Mouse (Mus musculus) cerebellum, adult 2 months (tissue): ENCODE results near the gene Rpl23. TPM values are rescaled to one million over a fixed set of nuclear protein-coding genes. Genes with fewer than 3 reads are reported as not detected.
A peak's percentile ranks its signal among the peaks of the same experiment; 100 is the strongest.
"Not testable (repeated sequence)": the region's sequence is repeated elsewhere in the genome, so short reads cannot be mapped to it uniquely, and the experiment has no call there.

ENCODE experiments used
- DNase-seq, 2 experiments: peaks; one replicate each; pipeline ENCODE4 v3.0.0; 2021
- H3K27ac ChIP-seq: fragments of 200-500 bp; 2 replicates; pipeline ENCODE4 v1.5.1; 2012; ENCODE audit warnings: low read length, control low read depth, inconsistent platforms; ENCODE audit not compliant: insufficient read depth
- H3K27me3 ChIP-seq: fragments of 200-500 bp; 2 replicates; pipeline ENCODE4 v1.6.1; 2012; ENCODE audit warnings: inconsistent platforms, mild to moderate bottlenecking, low read length, moderate library complexity; ENCODE audit not compliant: control insufficient read depth, insufficient read depth
- H3K4me1 ChIP-seq: fragments of 200-500 bp; 2 replicates; pipeline ENCODE4 v1.6.1; 2011; ENCODE audit warnings: low read length; ENCODE audit not compliant: control insufficient read depth, insufficient read depth
- H3K4me3 ChIP-seq: fragments of 200-500 bp; replicated peaks from 2 replicates; pipeline ENCODE3; 2011; ENCODE audit warnings: mild to moderate bottlenecking, low read depth, low read length, control low read depth; ENCODE audit not compliant: insufficient read depth
- CTCF ChIP-seq: fragments of 200-500 bp; IDR thresholded peaks from 2 replicates; pipeline ENCODE4 v1.5.1; 2011; ENCODE audit warnings: low read depth, mild to moderate bottlenecking, control low read depth, low read length, moderate library complexity, borderline replicate concordance; ENCODE audit not compliant: insufficient read depth
- POLR2A ChIP-seq: fragments of 200-500 bp; IDR thresholded peaks from 2 replicates; pipeline ENCODE4 v1.6.1; 2011; ENCODE audit warnings: low read length, control low read depth, borderline replicate concordance; ENCODE audit not compliant: insufficient read depth
- WGBS: fragments of 180-500 bp; shearing (Covaris S2); methylation state at CpG from one replicate; pipeline ENCODE4 v1.1.7; 2018; 5-methylcytosine and 5-hydroxymethylcytosine counted together
- polyA plus RNA-seq: library from polyadenylated mRNA; depleted of rRNA; stranded (reverse); fragments of >200 nt; gene quantifications from 2 replicates; pipeline ENCODE4 v1.2.3, GENCODE M21; 2012

Rpl23 gene
- polyA plus RNA-seq, 1 experiment = 281 TPM

DNA sequence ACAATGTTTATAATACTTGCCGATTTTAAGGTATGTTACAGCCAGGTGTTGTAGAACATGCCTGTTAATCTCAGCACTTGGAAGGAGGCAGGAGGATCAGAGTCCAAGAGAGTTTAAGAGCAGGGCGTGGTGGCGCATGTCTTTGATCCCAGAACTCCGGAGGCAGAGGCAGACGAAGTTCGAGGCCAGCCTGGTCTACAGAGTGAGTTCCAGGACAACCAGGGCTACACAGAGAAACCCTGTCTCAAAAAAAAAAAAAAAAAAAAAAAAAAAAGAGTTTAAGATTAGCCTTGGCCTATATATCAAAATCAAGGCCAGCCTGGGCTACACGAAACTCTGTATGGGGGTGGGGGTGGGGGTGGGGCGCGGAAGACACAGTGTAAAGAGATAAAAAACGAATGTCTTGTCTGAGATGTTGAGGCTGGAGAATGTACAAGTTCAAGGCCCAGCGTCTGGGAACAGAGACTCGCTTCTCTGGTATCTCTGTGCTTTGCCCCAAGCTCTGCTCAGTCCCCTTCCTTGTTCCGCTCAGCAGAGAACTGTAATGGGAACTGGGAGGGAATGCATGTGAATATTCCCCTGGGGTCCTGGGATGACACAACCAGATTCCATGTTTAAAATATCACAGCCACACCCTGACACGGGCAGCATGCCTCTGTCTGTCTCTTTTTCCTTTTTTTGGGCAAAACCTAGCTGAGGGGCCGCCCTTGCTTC lies 15.3 kb upstream of the Rpl23 start:
- Histone ChIP-seq H3K4me1 (peaks cover 11% of the 10 kb centered on the region; the same call in 1 of the 2 replicates), H3K27me3 (no peaks in the 10 kb centered on the region), H3K27ac (no peak overlapping the region), H3K4me3 (no peak overlapping the region)
- 69% methylated on average over 15 of the region's 15 CpGs for WGBS
- DNase-seq = peak in 1 of 2 experiments; percentile 11
- TF ChIP-seq CTCF (no peak), POLR2A (no peak)

DNA sequence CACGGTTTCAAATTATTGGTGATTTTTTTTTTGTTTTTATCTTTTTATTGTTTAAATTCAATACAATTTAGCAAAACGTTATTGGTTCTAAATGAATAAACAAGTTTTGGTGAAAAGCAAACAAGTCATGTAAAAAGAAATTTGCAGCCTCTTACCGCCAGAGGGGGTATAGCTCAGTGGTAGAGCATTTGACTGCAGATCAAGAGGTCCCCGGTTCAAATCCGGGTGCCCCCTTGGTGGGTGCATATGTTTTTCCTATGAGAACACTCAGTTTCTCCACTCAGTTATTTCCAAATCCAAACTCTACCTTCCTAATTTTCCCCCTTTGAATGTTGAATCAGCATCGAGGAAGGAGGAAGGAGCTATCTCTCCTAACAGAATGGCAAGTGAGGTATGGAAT lies 14.7 kb upstream of the Rpl23 start:
- Histone ChIP-seq H3K27ac (no peak overlapping the region), H3K4me3 (no peak overlapping the region)
- 3% methylated on average over 6 of the region's 6 CpGs for WGBS

DNA sequence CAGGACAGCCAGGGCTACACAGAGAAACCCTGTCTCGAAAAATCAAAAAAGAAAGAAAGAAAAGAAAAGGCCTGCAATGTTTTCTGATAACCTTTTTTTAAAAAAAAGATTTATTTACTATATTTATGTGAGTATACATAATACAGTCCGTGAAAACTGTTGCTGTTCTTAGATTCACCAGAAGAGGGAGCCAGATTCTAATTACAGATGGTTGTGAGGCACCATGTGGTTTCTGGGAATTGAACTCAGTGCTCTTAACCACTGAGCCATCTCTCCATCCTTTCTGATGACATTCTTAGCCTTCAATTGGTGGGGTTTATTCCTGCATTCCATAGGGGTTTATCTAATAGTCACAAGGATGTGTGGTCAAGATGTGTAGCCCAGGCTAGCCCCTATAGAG lies 10.9 kb upstream of the Rpl23 start:
- Histone ChIP-seq H3K4me3 (no peak overlapping the region), H3K27ac (no peak overlapping the region), H3K27me3 (no peaks in the 10 kb centered on the region), H3K4me1 (no peaks in the 10 kb centered on the region)
- TF ChIP-seq POLR2A (no peak), CTCF (peak; percentile 40; the same call in 1 of the 2 replicates)
- WGBS = 1% methylated on average over 2 of the region's 2 CpGs
- DNase-seq = peak in 1 of 2 experiments; percentile 61

More for the DNA sequence above, 14.7 kb upstream of the Rpl23 start:
- no peaks in the 10 kb centered on the region for H3K27me3 ChIP-seq
- TF ChIP-seq POLR2A (no peak), CTCF (no peak)
- peaks cover 8% of the 10 kb centered on the region; the same call in 1 of the 2 replicates for H3K4me1 ChIP-seq
- DNase-seq = peak; percentile 78 to 83

DNA sequence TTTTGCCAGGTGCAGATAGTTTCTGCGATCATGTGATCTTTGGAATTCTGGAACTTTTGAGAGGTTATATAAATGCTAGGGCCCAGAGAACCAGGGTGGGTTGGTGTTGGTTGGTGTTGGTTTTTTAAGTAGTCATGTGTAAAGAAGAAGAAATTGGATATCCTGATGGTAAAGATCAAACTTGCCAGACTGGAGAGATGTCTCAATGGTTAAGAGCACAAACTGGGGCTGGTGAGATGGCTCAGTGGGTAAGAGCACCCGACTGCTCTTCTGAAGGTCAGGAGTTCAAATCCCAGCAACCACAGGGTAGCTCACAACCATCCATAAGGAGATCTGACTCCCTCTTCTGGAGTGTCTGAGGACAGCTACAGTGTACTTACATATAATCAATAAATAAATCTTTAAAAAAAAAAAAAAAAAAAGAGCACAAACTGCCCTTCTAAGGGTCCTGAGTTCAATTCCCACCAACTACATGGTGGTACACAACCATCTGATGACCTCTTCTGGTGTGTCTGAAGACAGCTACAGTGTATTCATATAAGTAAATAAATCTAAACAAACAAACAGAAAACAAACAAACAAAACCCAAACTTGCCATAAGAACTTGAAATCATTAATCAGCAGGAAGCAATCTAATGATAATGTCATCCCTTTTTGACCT lies 8.7 kb upstream of the Rpl23 start:
- WGBS = 68% methylated on average over 2 of the region's 2 CpGs
- DNase-seq, H3K27me3 ChIP-seq, H3K27ac ChIP-seq, H3K4me3 ChIP-seq, H3K4me1 ChIP-seq: not testable (repeated sequence)

DNA sequence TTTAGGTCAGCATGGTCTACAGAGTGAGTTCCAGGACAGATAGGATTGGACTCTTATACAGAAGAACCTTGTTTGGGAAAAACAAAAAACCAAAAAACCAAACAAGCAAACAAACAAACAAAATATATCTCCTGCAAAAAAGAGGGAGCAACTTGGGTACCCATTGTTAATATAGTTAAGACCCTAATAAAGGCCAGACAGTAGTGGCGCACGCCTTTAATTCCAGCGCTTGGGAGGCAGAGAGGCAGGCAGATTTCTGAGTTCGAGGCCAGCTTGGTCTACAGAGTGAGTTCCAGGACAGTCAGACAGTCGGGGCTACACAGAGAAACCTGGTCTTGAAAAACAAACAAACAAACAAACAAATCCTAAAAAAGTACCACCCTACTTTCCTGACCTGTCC lies 7.5 kb upstream of the Rpl23 start:
- no peak for DNase-seq
- Histone ChIP-seq H3K27ac (no peak overlapping the region), H3K4me1 (no peaks in the 10 kb centered on the region), H3K4me3 (no peak overlapping the region), H3K27me3 (no peaks in the 10 kb centered on the region)
- no peak for TF ChIP-seq CTCF
- 86% methylated on average over 5 of the region's 5 CpGs for WGBS

DNA sequence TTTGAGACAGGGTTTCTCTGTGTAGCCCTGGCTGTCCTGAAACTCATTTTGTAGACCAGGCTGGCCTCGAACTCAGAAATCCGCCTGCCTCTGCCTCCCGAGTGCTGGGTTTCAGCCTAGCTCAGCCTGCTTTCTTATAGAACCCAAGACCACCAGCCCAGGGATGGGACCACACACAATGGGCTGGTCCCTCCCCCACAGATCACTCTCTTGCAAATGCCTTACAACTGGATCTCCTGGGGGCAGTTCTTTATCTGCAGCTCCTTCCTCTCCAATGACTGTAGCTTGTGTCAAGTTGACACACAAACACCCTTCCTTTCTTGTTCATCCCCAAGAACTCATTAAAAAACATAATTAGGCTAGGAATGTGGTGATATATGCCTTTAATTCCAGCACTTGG lies 5.7 kb upstream of the Rpl23 start:
- H3K27ac ChIP-seq = no peak overlapping the region
- H3K4me1 ChIP-seq = no peaks in the 10 kb centered on the region
- H3K4me3 ChIP-seq = no peak overlapping the region
- no peaks in the 10 kb centered on the region for H3K27me3 ChIP-seq
- 89% methylated on average over 3 of the region's 3 CpGs for WGBS
- TF ChIP-seq POLR2A = no peak
- TF ChIP-seq CTCF = no peak
- DNase-seq = no peak

DNA sequence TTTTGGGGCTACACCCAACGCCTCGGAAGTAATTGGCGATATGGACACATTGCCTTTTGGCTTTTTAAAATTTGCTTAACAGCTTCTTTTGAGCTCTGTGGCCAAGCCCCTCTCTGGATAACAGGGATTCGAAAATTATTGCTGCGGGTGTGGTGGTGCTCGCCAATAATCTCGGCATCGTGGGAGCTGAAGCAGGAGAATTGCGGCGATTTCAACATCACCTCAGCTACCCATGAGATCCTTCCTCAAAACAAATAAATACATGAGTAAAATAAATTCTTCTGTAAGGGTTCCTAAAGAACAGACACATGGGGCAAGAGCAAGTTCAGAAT lies 293 bp upstream of the Rpl23 start:
- Histone ChIP-seq H3K27me3 (no peaks in the 10 kb centered on the region), H3K27ac (peak overlapping the region; percentile 46; the same call in 1 of the 2 replicates), H3K4me1 (no peaks in the 10 kb centered on the region), H3K4me3 (peak overlapping the region; percentile 69)
- DNase-seq = no peak
- TF ChIP-seq POLR2A = no peak
- no peak for TF ChIP-seq CTCF
- under 1% methylated on average over 10 of the region's 10 CpGs for WGBS

DNA sequence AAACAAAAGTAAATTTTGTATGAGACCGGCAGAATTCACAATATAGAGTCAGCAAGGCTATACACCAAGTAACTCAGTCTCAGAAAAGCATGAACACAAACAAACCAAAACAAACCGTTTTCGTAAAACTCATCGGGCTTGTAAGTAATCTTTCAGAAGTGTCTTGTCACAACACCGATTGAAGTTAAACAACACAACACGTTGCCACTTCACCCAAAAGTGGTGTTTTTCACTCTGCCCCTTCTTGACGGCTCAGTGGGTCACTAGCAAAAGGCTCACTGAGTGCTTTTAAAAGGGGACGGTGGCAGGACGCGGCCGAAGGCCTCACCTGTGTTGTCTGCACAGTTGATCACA lies 782 bp downstream of the Rpl23 start:
- DNase-seq = no peak
- TF ChIP-seq POLR2A (no peak), CTCF (no peak)
- 2% methylated on average over 11 of the region's 11 CpGs for WGBS
- Histone ChIP-seq H3K4me3 (peak overlapping the region; percentile 69), H3K4me1 (no peaks in the 10 kb centered on the region), H3K27me3 (no peaks in the 10 kb centered on the region), H3K27ac (no peak overlapping the region)

DNA sequence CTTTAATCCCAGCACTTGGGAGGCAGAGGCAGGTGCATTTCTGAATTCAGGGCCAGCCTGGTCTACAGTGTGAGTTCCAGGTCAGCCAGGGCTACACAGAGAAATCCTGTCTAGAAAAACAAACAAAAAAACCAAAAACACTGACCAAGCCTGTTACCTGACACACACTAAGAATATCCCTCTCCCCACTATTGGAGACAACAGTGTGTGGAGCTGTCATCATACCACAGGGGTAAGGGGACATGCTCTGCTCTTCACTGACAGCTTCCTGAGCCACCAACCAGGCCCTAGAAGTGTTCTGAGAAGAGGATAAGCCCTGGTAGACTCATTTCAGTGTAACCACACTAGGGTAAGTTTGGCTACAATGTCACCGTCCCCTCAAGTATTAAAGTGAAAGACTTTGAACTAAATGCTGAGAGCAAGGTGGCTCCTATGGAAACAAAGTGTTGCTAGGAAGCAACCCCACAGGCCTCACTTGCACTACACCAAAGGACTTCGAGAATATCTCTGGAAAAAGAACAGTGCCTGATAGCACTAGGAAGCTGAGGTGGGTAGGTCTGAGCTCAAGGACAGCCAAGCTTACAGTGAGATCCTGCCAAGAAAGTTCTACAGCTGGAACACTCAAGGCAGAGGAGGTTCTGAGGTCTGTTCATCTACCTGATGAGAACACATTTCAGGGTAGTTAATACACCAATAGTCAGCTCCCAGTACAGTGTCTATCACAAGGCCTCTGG lies 2.1 kb downstream of the Rpl23 start:
- 61% methylated on average over 2 of the region's 2 CpGs for WGBS
- Histone ChIP-seq H3K4me3 (no peak overlapping the region), H3K27me3 (no peaks in the 10 kb centered on the region), H3K4me1 (no peaks in the 10 kb centered on the region), H3K27ac (no peak overlapping the region)
- no peak for DNase-seq
- TF ChIP-seq POLR2A (no peak), CTCF (no peak)
